Mouse (Mus musculus) A20 (cell line): Measurements from ENCODE around the gene Gins2.

ENCODE experiments used
- DNase-seq: peaks from one replicate; pipeline ENCODE4 v3.0.0-alpha.2; 2011; ENCODE audit warnings: low read depth, low spot score

The Gins2 gene

DNA sequence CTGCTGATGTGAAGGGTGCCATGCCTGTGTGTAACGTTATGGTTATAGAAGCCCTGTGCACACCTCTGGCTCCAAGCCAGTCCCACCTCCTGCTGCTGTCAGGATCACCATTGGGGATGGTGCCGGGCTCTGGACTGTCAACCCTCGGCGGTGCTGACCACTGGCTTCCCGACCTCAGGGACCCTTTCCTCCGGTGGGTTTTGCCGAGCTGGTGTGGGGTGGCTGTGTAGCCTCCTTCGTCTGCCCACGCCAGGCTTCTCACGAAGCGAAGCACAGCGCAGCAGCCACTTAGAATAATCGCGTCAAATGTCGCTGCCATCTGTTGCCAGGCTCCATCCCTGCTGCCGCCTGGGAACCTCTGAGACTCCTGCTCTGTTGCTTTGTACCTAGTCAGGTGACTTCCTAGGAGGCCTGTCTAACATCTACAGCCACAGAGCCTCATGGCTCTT lies 40.8 kb downstream of the Gins2 start:
- no peak for DNase-seq

GRCm38 (mm10) chr8:120547562-120547961 lies 41.5 kb downstream of the Gins2 start:
- DNase-seq = no peak

DNA sequence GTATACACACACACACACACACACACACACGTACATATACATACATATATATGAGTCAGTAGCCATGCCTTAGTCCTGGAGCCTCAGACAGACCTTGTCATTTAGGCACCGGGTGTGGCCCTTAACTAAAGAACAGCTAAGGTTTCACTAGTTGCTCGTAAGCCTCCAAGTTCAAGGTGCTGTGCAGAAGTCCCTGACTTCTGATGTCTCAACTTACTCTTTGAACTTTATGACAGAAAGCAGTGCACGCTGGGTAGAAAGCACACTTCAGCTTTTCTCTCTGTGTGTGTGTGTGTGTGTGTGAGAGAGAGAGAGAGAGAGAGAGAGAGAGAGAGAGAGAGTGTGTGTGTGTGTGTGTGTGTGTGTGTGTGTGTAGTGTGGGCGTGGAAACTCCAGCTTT lies 44.9 kb downstream of the Gins2 start:
- no peak for DNase-seq

DNA sequence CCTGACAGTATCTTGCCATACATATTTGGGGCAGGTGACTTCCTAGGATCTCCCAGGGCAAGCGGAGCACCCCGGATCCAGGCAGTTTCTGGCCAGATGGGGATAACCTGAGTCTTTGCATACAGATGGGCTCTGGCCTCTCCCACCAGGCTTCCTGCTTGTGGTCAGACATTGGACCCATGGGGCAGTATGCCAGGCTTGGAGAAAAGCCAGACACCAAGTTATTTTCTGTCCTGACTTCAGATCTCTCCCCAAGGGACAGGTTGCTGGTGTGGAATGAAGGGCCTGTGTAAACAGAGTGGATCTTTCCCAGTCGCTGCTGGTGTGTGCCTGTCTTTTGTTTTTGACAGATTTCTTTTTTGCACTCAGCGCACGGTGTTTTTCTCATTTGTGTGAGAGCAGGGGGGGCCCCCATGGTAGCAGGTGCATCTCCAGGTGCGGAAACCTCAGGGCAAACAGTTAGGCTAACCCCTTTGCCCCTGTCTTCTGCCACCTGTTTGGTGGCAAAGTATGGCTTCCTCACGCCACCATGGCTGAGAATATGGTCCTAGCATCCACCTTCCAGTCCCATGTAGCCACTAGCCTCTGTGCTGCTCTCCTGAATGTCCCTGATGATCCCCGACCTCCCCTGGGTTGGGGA lies 45.6 kb downstream of the Gins2 start:
- DNase-seq = peak; percentile 89

DNA sequence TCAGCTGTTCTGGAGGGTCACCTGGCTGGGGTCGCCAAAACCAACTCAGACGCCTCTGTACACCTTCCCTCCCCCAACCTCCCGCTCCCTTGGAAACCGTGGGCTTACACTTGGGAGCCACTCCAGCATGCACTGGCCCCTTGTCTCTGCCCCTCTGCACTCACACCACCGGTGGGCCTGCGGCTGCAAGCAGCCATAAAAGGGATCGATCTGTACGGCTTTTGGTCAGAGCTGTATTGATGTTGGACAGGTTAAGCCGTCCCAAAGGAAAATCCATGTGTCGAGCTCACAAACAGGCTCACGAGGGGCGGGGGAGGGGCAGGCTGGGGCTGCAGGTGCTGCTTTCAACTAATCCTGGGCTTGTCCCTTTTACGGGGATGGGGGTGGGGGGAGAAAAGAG lies 46.1 kb downstream of the Gins2 start:
- peak; percentile 74 for DNase-seq

GRCm38 (mm10) chr8:120539775-120540625 lies 49.1 kb downstream of the Gins2 start:
- DNase-seq = peak; percentile 66

- peak; percentile 73 for DNase-seq
Measured at GRCm38 (mm10) chr8:120539381-120539774, 49.7 kb downstream of the Gins2 start.

- DNase-seq = peak; percentile 98
Measured at GRCm38 (mm10) chr8:120538397-120539240, 50.5 kb downstream of the Gins2 start.

DNA sequence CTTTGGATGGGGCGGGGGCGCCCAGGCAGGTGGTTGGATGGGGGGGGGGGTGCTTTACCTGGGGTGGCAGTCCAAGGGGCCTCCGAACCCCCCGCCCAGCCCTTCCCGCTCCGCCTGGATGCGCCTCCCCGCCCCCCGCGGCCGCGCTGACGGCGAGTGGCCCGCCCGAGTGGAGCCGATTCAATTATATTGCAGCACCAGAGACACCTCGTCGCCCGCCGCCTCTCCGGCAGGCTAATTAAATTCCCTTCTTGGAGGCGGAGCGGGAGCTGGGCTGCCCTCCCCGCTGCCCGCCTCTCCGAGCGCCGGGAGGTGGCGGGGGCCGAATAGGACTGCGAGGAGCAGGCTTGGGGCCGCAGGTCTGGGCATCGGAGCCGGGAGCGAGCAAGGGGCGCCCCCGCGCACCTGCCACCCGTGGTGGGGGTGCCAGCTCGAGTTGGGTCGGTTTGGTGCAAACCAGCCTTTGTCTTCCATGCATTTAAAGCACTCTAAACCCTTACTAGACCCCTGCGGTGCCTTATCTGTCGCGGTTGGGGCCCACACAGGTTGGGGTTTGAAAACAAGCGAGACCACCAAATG lies 51.2 kb downstream of the Gins2 start:
- peak; percentile 82 for DNase-seq

DNA sequence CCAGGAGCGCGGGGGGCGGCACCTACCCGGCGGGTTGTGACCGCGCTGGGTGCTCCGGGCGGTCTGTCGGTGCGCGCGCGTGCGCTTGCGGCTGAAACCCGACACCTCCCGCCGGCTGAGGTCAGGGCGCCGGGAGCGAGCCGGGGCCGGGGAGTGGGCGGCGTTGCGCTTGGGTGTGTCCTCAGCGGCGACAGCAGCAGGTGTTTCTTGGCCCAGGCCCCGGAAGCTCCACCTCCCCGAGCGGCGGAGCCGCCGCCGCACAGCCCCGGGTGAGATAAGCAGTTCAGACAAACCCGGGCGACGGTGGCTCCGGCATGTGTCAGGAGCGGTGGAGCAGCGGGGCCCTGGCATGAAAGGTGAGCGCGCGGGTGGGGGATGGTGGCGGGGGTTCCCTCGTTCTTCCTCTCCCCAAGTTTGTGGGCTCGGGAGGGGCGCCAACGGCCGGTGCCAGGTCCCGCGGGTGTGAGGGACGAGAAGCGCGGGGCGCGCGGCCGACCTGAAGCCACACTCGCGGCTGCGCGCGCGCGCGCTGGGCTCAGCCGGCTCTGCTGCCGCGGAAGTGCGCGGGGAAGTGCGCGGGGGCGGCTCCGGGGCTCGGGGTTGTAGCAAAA lies 51.8 kb downstream of the Gins2 start:
- DNase-seq = peak; percentile 96

GRCm38 (mm10) chr8:120536306-120537206 lies 52.5 kb downstream of the Gins2 start:
- DNase-seq = peak; percentile 88

- peak; percentile 87 for DNase-seq
Measured at GRCm38 (mm10) chr8:120535452-120536305, 53.4 kb downstream of the Gins2 start.

DNA sequence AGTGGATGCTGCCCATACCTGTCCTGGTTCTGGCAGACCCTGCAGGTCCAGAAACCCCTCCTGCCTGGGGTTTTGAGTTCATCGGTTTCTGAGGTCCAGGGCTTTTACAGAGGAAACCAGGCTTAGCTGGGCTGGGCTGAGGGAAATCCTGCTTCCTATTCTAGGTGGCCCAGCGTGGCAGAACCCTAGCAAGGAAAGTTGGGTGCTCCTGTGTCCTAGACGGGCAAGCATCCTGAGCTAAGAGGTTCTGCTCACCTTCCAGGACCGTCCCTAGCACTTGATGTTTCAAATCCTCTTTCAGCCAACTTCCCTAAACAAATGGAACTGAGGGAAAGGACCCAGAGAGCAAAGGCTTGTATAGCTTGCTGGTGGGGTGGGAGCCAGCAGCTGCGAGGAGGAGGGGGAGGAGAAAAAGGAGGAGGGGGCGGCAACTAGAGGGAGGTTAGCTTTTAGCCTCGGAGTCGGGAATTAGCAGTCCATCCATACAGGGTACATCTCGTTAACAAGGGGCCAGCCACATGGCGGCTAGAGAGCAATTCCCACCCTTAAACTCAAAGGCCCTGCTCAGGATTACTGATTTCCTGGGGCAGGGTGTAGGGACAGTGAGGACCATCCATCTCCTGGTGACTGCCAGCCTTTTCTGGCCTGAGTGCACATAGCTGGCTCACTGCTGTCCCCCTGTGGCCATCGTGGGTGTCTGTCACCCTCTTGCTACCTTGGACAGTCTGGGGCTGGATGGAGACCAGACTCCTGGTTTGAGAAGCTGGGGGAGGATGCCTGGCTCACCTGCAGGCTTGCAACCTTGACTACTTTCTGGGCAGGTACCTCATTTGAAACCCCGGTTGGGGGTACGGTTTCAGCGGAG lies 54.4 kb downstream of the Gins2 start:
- peak; percentile 91 for DNase-seq

GRCm38 (mm10) chr8:120534080-120534479 lies 55.0 kb downstream of the Gins2 start:
- DNase-seq = no peak

DNA sequence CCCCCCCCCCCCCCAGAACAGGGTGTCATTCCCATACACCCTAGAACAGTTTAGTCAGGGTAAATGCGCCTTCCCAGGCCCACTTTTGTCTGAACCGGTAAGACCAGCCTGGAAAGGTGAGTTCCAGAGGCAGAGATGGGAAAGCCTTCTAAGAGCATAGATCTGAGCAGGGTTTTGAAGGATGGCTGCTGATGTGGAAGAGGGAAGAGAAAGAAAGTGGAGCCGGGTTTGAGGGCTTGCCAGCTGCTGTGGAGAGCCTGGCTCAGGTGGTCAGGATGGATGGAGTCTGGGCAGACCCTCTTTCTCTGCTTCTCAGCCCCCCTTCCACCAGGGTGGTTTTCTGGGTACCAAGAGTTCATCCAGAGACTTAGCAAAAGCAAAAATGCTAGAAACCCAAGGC lies 55.7 kb downstream of the Gins2 start:
- no peak for DNase-seq

GRCm38 (mm10) chr8:120532517-120533215 lies 56.4 kb downstream of the Gins2 start:
- DNase-seq = peak; percentile 90

GRCm38 (mm10) chr8:120531775-120532516 lies 57.2 kb downstream of the Gins2 start:
- no peak for DNase-seq
